Mouse (Mus musculus) liver, adult 2 months (tissue): ENCODE results near the gene Syt16.

ENCODE experiments used
- CTCF ChIP-seq: fragments of 200-500 bp; IDR thresholded peaks from 2 replicates; pipeline ENCODE4 v1.5.1; 2011; ENCODE audit warnings: low read depth, low read length, control low read depth
- POLR2A ChIP-seq: fragments of 200-500 bp; IDR thresholded peaks from 2 replicates; pipeline ENCODE4 v1.6.1; 2011; ENCODE audit warnings: low read length, control low read depth; ENCODE audit not compliant: insufficient read depth; ENCODE audit errors: extremely low read depth

- TF ChIP-seq CTCF (no peak), POLR2A (no peak)
Observed at GRCm38 (mm10) chr12:73958830-73959229, 38.6 kb upstream of the Syt16 start.
